Mouse (Mus musculus) left cerebral cortex, postnatal 25 days (tissue): ENCODE measurements at regions not wholly inside any gene's neighbourhood (a gene's known extent, or its start where the extent isn't known, plus 50 kb on each side); places are given as distances from the start of the nearest gene placed in this dataset.

Source experiments
- DNase-seq, 2 experiments: peaks; one replicate each; pipeline ENCODE4 v3.0.0; 2022; ENCODE audit warnings: low spot score in 2 of 2, mixed read lengths in 1 of 2
- intact Hi-C: fragments of 180-260 bp; cut with DNase I; formaldehyde crosslinking; loops from one replicate; pipeline ENCODE4 v1.15.1; 2025

GRCm38 (mm10) chr14:76767301-76767700 lies 210.6 kb upstream of the Serp2 start:
- intact Hi-C loops, result loop anchor here (10.0 kb wide), 1 partner anchor 238 kb away; no protein-coding TSS in a partner anchor
- DNase-seq, result no peak

- intact Hi-C loops, result loop anchor here (10.0 kb wide), 1 partner anchor 239 kb away; no protein-coding TSS in a partner anchor
- DNase-seq, result no peak
These were observed 209.6 kb upstream of the Serp2 start for GRCm38 (mm10) chr14:76766186-76766713.

GRCm38 (mm10) chr14:76765094-76765504 lies 208.4 kb upstream of the Serp2 start:
- DNase-seq, result peak; percentile 61 to 81
- intact Hi-C loops, result loop anchor here (1.0 to 10.0 kb wide), 4 partner anchors 54 to 261 kb away; no protein-coding TSS in a partner anchor

- intact Hi-C loops, result loop anchor here (1.0 to 10.0 kb wide), 5 partner anchors 14 to 240 kb away; no protein-coding TSS in a partner anchor
- peak; percentile 72 to 94 for DNase-seq
These were observed 207.7 kb upstream of the Serp2 start for GRCm38 (mm10) chr14:76764390-76764796.

GRCm38 (mm10) chr14:76763539-76763938 lies 206.8 kb upstream of the Serp2 start:
- intact Hi-C loops, result loop anchor here (5.0 to 10.0 kb wide), 2 partner anchors 189 to 241 kb away; no protein-coding TSS in a partner anchor
- DNase-seq, result no peak

GRCm38 (mm10) chr14:76762777-76763176 lies 206.1 kb upstream of the Serp2 start:
- DNase-seq, result no peak
- intact Hi-C loops, result loop anchor here (5.0 to 10.0 kb wide), 2 partner anchors 190 to 242 kb away; no protein-coding TSS in a partner anchor

- DNase-seq, result no peak
- intact Hi-C loops, result loop anchor here (2.0 to 10.0 kb wide), 3 partner anchors 21 to 243 kb away; no protein-coding TSS in a partner anchor
These were observed 205.0 kb upstream of the Serp2 start for GRCm38 (mm10) chr14:76761691-76762090.

GRCm38 (mm10) chr14:76761274-76761673 lies 204.6 kb upstream of the Serp2 start:
- peak in 1 of 2 experiments; percentile 70 for DNase-seq
- intact Hi-C loops, result loop anchor here (2.0 to 10.0 kb wide), 3 partner anchors 20 to 244 kb away; no protein-coding TSS in a partner anchor

GRCm38 (mm10) chr14:76760509-76761023 lies 203.9 kb upstream of the Serp2 start:
- peak; percentile 87 to 97 for DNase-seq
- intact Hi-C loops, result loop anchor here (1.0 to 10.0 kb wide), 4 partner anchors 20 to 244 kb away; no protein-coding TSS in a partner anchor

GRCm38 (mm10) chr14:76759377-76759776 lies 202.7 kb upstream of the Serp2 start:
- intact Hi-C loops, result no loop called here
- no peak for DNase-seq

- no peak for DNase-seq
- intact Hi-C loops, result no loop called here
These were observed 201.9 kb upstream of the Serp2 start for GRCm38 (mm10) chr14:76758589-76758988.

GRCm38 (mm10) chr14:76755591-76756376 lies 199.1 kb upstream of the Serp2 start:
- intact Hi-C loops, result no loop called here
- no peak for DNase-seq

- no peak for DNase-seq
- intact Hi-C loops, result no loop called here
These were observed 197.0 kb upstream of the Serp2 start for GRCm38 (mm10) chr14:76753734-76754133.

- DNase-seq, result no peak
- intact Hi-C loops, result no loop called here
These were observed 192.5 kb upstream of the Serp2 start for GRCm38 (mm10) chr14:76749178-76749577.

- no peak for DNase-seq
- intact Hi-C loops, result no loop called here
These were observed 192.0 kb upstream of the Serp2 start for GRCm38 (mm10) chr14:76748711-76749110.

GRCm38 (mm10) chr14:76747814-76748213 lies 191.1 kb upstream of the Serp2 start:
- no peak for DNase-seq
- intact Hi-C loops, result no loop called here

GRCm38 (mm10) chr14:76746282-76746681 lies 189.6 kb upstream of the Serp2 start:
- intact Hi-C loops, result no loop called here
- DNase-seq, result peak in 1 of 2 experiments; percentile 71

GRCm38 (mm10) chr14:76744674-76745433 lies 188.2 kb upstream of the Serp2 start:
- no peak for DNase-seq
- intact Hi-C loops, result loop anchor here (5.0 kb wide), 1 partner anchor 238 kb away; no protein-coding TSS in a partner anchor

- no peak for DNase-seq
- intact Hi-C loops, result loop anchor here (5.0 kb wide), 1 partner anchor 235 kb away; no protein-coding TSS in a partner anchor
These were observed 185.6 kb upstream of the Serp2 start for GRCm38 (mm10) chr14:76742297-76742696.
